Mouse (Mus musculus): ENCODE results near the gene Svopl. TPM values are rescaled to one million over a fixed set of nuclear protein-coding genes. Genes with fewer than 3 reads are reported as not detected.

The Svopl gene
- polyA plus RNA-seq (2014; fragmentation: Illumina TruSeq; extraction: RNeasy Lipid Tissue Mini Kit (QIAGEN cat#74804); ENCODE audit: low read depth, low replicate concordance) = 0.49 TPM

DNA sequence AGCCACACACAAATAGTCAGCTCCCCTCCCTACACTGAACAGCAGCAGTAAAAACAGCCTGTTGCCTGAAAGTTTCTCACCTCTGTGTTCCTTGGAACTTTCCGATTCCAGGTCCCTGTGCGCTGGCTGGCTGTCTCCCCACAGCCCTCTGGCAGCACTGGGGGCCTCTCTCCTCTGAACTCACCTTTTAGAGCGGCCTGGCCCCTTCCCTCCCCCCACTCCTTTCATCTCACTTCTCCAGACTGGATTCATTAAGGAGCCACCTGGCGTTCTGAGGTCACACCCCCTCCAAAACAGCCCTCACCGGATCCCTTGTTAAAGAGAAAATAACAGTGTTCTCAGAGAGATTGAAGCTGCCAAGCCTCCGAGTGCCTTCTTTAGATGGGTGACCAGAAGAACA is at the start of gene Svopl:
Gene Svopl, minus strand, starts transcription at position 159 of the 400 bp plus-strand sequence.

Other genes starting within 250 kb of the Svopl start
- gene Trim24, start 176.2 kb downstream of the Svopl start, polyA plus RNA-seq (2014; fragmentation: Illumina TruSeq; extraction: RNeasy Lipid Tissue Mini Kit (QIAGEN cat#74804); ENCODE audit: low read depth, low replicate concordance) = 281 TPM
- not detected for gene Tmem213, start 62.3 kb upstream of the Svopl start, polyA plus RNA-seq (2014; fragmentation: Illumina TruSeq; extraction: RNeasy Lipid Tissue Mini Kit (QIAGEN cat#74804); ENCODE audit: low read depth, low replicate concordance)
- gene Atp6v0a4, start 77.6 kb upstream of the Svopl start, polyA plus RNA-seq (2014; fragmentation: Illumina TruSeq; extraction: RNeasy Lipid Tissue Mini Kit (QIAGEN cat#74804); ENCODE audit: low read depth, low replicate concordance) = 0.42 TPM
- gene D630045J12Rik, start 207.0 kb upstream of the Svopl start, polyA plus RNA-seq (2014; fragmentation: Illumina TruSeq; extraction: RNeasy Lipid Tissue Mini Kit (QIAGEN cat#74804); ENCODE audit: low read depth, low replicate concordance) = 1.1 TPM